Mouse (Mus musculus): Measurements from ENCODE around the gene Aff1.

The Aff1 gene

DNA sequence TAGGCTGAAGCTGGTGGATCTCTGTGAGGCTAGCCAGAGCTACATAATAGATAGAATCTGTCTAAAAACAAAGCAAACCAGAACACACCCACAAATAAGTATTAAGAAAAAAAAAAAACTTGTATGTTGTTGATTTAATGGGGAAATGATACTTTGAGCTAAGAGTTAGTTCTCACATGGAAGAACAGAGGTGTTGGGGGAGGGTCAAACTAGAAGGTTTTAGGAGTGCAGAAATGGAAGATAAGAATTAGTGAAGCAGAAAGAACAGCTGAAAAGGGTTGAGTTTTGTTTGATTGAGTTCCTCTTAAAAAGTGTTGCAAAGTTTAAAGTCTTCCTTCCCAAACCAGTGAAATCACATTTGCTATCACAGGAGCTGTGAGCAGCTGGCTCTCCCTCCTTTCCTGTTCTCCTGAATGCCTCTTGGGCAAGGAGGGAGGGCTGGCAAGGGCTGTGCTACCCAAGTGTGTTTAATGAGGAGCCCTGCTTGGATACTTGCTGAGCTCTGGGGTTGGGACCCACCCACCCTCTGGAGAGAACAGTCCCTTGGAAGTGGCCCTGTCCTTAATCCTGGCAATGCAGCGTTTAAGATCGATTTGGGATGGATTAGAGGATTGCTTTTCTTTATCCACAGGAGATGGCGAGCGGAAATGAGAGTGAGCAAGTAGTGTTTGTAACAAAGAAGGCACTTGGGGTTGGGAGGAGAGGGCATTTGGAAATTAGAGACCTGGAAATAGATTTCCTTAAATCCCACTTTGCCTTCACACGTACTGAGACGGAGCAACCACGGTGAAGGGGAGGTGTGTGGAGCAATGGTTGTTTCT is 57.5 kb downstream of the Aff1 start:
- DNase-seq (ENCODE audit: low spot score in 2 of 2) = no peak

DNA sequence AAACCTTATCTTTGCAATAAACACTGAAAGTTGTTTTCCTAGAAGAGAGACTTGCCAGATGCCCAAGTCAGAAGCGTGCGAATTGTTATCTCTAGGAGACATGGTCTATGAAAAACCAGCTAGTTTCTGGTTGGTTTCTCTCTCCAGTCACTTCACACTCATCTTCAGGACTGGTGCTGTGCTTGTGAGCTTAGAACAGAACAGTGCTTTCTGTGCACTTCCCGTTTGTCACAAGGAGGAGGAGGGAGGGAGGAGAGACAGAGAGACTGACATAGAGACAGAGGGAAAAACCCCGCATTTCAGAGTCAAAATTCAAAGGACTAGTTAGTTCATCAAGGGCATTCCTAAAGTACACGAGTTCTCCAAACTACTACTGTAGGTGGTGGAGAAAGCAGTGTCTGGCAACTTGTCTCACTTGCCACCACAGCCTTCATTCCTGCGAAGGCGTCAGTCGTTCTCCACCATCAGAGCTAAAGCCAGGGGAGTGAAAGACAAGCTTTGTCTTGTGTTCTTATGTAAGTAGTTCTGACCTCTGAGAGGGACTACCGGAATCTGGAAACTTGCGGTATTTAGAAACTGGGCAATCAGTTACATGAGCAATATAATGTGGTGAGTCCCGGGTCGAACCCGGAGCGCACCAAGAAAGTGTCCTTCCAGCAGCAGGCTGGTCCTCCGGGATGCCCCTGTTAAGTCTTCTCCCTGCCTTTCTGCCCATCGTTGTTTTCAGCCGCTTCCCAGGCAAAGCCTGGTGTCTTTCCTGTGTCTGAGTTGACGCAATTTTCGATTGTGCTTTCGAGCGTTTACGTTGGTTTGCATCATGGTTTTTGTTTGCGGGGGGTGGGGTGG is 60.7 kb downstream of the Aff1 start:
- DNase-seq (ENCODE audit: low spot score in 2 of 2) = peak; percentile 34 to 47

DNA sequence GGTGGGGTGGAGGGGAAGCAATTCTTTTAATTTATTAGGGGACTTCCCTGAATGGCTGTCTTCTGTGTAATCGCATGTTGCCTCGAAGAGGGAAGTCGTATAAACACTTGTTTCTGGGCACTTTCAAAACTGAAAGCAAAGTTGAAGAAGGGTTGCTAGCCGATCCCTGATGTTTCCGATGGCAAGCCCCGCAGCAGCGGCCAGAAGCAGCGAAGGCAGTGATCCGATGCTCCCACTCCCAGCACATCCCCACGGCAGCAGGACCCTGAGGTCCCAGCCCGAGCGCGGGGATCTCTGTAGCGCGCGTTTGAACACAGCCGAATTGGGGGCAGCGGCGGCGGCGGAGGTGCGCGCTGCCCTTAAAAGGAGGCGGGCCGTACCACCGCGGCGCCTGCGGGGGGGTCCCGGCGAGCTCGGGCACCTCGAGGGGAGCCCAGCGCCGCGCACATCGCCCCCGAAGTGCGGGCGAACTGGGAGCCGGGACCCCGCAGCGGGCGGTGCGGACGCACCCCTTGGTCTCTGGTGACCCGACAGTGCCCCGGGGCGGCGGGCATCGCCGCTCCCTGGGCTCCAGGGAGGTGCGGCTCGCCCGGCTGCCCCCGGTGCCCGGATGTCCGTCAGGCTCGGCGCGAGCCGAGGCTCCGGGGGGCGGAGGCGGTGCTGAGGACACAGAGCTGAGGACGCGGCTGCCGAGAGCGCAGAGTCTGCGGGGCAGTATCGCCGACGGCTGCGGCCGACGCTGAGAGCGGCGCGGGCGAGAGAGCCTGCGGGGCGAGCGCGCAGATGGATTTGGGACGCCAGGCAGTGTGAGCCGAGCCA is 61.5 kb downstream of the Aff1 start:
- DNase-seq (ENCODE audit: low spot score in 2 of 2) = peak; percentile 86 to 89

DNA sequence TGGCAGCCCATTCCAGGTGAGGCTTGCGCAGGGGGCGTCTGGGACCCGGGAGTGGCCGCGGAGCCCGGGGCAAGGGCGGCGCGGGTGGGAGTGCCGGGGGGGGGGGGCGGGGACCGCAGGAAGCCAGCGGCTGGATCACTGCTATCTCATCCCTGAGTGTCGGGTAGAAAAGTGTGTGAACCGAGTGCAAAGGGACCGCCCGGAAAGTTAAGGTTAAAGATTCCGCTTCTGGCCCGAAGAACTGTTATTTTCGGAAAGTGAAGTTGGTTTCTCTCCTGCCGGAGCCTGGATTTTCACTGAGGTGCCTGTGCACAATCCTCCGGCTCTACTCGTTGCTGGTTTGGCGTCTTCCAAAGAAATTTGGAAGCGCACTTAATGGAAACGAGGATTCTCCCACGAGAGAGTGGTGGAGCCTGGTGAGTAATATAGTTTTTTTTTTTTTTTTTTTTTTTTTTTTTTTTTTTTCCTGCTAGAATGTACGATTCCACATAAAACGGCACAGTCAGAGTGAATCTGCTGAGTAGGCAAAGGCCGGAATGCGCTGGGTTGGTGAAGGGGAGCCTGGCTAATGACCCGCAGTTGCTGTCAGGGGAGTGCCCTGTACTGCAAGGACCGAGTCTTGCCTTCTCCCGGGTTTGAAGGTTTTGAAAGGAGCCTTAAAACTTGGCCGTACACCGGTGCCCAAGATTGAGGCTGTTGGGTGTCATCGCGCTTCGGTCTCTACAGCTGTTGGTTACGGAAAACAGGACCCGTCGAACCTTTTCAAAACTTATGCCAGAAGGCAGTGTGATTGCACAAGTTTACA is 62.4 kb downstream of the Aff1 start:
- DNase-seq (ENCODE audit: low spot score in 2 of 2) = peak; percentile 25 to 52

DNA sequence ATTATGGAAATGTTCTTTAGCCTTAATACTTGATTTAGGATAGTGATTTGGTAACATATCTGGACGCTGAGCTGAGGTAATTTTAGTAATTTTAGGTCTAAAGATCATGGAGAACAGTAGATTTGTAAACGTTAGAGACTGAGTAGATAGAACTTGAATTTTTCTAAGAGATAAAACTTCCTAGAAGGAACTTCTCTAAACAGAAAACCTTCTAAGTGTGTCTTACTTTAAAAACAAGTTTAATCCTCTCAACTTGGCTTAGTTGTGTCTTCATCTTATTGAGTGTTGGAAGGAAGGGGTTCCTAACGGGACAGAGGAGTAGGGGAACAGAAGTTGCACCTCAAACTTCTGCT is 62.9 kb downstream of the Aff1 start:
- no peak for DNase-seq (ENCODE audit: low spot score in 2 of 2)

DNA sequence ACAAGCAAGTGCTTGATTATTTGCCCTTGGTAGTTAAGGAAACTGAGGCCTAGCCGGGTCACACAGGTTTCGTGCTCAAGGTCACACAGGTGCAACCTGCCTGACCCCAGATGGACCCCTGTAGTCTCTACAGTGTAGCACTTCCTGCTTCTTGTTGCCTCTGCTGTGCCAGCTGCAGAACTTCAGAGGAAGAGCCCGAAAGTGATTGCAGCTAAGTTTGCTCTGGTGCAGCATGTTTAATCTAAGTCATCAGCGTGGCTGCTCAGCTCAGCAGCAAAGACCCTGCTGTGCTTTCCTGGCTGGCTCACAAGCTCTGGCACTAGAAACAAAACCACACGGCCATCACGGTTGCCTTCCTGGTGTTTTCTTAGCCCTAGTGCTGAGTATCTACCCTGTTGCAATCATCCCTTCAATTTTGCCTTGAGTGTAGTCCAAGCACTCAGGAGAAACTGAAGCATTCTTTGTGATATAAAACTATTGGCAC is 64.1 kb downstream of the Aff1 start:
- DNase-seq (ENCODE audit: low spot score in 2 of 2) = no peak

DNA sequence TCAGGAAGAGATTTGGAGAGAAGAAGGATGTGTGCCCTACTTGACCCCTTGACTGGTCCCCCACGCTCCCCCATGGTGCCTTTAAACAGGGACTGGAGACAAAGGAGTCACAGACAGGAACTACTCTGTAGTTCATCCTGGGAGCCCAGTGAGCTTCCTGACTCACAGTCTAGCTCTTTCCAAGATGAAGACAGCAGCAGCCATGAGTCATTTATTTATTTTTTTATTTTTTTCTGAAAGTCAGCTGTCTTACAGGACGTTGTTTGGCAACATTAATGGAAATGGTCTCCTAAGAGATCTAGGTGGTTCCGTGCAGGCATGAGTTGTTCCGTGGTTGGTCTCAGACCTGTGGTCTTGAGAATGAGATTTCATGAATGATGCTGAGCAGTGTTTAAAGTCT is 66.3 kb downstream of the Aff1 start:
- DNase-seq (ENCODE audit: low spot score in 2 of 2) = no peak

DNA sequence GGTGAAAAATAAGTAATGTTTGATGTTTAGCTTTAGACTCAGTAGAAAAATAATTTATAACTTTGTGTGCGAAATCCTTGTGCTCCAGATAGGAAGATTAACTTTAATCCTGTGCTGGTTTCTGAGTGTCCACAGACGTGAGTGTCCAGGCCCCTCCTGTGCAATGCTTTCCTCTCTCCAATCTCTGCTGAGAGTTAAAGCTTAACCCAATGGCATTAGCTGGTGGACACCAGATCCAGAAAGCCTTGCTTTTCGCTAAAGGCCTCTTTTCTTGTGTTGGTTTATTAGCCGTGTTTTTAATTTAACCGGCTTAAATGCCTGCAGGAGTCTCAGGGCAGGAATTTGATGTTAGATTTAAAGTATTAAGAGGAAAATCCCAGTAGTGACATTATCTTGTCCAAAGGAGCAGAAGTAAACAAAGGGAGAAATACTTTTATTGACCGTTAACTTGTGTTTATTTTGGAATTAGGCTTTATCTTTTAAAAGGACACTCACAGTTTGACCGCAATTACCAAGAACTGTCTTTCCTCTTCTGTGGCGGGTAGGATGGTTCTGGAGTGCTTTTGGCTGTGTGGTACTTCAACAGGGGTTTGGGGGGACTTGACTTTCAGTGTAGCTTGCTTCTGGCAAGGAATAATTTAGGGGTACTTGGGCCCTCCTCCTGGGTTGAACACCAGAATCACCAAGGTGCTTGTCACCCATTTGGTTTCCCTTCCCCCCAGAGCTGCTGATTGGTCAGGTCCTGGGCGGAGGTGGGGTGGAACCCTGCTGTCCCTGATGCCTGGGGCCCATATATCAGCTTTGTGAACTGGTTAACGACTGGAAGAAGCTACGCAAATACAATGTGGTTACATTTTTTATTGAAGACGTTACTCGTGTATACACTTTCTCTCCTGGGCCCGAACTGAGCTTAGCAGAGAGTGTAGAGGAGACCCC is 67.6 kb downstream of the Aff1 start:
- DNase-seq (ENCODE audit: low spot score in 2 of 2) = peak; percentile 60 to 62

GRCm38 (mm10) chr5:103760425-103761131 is 68.4 kb downstream of the Aff1 start:
- DNase-seq (ENCODE audit: low spot score in 2 of 2) = peak; percentile 24 to 49

GRCm38 (mm10) chr5:103761754-103762153 is 69.6 kb downstream of the Aff1 start:
- no peak for DNase-seq (ENCODE audit: low spot score in 2 of 2)

DNA sequence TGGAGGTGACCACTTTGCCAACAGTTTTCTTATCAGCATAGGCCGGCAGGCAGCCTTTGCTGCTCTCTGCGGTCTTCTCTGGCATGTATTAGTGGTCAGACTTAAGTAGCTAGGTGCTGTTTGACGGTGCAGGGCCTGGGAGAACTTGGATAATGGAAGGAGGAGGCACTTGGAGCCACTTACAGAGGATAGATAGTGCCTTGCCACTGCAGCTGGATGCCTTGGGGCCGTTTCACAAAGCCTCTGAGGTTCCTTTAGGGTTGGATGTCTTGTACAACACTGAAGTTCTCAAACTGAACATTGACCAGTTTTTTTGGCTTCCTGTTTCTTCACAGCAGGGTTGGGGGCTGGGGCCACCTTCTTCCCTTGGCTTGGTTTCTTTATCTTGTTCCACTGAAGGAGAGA is 70.7 kb downstream of the Aff1 start:
- no peak for DNase-seq (ENCODE audit: low spot score in 2 of 2)

DNA sequence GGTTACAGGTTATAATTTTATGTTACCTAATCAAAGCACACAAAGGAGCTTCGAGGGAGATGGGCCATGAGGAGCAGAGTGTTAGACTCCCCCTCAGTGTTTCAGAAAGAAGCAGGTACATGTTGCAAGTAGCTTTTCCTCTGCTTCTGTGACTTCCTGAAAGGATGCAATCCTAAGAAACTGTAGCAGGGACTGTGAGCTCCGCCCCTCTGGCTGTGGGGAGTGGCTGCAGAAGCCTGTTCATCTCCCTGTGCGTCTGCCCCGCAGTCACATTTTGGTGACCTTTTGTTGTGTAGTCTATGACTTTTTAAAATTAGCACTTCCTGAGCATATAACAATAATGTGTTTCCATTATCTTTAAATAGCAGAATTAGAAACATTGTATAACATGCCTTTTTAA is 73.2 kb downstream of the Aff1 start:
- DNase-seq (ENCODE audit: low spot score in 2 of 2) = no peak

DNA sequence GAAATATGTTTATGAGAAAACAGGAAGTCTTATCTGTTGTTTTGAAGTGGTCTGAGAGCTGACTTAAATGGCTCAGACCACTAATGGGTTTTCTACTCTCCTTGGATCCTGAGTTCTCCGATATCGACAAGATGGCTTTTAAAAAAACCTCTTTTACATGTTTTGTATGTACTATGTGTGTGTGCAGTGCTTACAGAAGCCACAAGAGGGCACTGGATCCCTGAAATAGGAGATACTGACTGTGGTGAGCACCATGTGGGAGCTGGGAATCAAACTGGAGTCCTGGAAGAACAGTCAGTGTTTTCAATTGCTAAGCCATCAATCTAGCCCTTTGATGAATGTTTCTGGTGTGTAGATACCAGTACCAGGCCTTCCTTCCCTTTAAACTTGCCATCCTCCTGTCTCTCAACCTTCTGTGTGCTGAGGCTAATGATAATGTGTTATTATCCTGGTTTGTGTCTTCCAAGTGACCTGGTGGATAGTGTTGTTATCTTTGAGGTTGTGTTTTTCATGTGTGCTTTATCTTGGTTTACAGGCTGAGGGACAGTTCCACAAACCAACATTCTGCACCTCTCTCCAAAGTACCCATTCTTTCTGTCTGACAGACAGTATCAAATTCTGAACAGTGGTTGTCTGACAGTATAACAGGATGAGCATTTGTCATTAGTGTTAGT is 73.7 kb downstream of the Aff1 start:
- no peak for DNase-seq (ENCODE audit: low spot score in 2 of 2)

DNA sequence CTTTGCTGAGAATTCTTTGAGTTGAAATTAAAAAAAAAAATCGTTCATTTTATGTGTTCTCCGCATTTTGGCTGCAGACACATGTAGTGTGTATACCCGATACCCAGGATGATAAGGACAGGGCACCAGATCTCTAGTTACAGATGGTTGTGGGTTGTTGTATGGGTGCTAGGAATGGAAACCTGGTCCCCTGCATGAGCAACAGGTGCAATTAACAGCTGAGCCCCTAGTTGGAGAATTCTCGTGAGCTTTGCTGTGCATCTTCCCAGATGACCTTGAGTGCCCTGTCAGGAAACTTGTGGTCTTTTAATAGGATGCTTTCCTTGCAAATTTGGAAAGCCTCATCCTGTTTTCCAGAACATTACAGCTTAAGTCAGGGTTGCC is 74.2 kb downstream of the Aff1 start:
- DNase-seq (ENCODE audit: low spot score in 2 of 2) = no peak

GRCm38 (mm10) chr5:103768961-103769360 is 76.8 kb downstream of the Aff1 start:
- DNase-seq (ENCODE audit: low spot score in 2 of 2) = no peak

- no peak for DNase-seq (ENCODE audit: low spot score in 2 of 2)
These were observed 77.5 kb downstream of the Aff1 start for GRCm38 (mm10) chr5:103769701-103770100.

DNA sequence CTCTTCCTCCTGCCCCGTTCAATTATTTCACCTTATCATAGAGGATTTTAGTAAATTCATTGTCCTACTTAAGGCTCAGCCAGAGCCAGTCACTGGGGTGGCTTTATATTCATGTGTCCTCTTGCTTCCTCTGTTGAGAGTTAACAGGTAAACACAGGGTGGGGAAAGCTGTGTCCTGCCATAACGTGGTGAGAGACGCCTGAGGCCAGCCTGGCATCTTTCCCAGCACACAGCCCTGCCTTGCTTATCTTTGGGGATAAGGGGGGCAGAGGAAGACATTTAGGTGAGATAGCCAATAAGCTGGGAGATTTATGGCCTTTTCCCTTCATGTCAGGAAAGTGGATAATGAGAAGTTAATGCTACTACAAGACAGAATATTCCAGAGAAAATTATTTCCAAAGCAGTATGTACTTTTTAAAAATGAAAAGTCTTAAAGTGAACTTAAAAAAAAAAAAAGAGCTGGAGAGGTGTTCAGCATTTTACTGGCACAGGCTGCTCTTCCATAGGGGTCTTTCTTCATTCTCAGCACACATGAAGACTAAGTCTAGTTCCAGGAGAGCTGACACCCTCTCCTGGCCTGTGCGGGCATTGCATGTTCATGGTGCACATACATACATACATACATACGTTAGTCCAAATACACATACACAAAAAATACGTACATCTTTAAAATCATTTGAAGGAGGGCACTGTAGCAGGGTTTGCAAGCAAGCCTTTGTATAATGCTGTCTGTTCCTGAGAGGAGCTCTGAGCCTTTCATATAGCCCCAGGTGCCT is 78.5 kb downstream of the Aff1 start:
- no peak for DNase-seq (ENCODE audit: low spot score in 2 of 2)

GRCm38 (mm10) chr5:103771380-103771779 is 79.2 kb downstream of the Aff1 start:
- DNase-seq (ENCODE audit: low spot score in 2 of 2) = no peak

Data from spleen, postnatal 14 days (tissue).